Mouse (Mus musculus) midbrain, embryonic 11.5 days (tissue): ENCODE results near the gene Map4. TPM values are rescaled to one million over a fixed set of nuclear protein-coding genes. Genes with fewer than 3 reads are reported as not detected.
A peak's percentile ranks its signal among the peaks of the same experiment; 100 is the strongest.

Source experiments
- ATAC-seq: fragments of 200-750 bp; cut with Nextera tagmentation; 2 replicates; pipeline ENCODE4 v1.8.0; 2017; ENCODE audit warnings: moderate TSS enrichment, moderate library complexity; ENCODE audit not compliant: low FRiP score
- DNase-seq: peaks from one replicate; pipeline ENCODE4 v3.0.0; 2015; ENCODE audit warnings: low spot score; ENCODE audit errors: missing footprints
- H3K27ac ChIP-seq: fragments of 300-500 bp; sonication (generic); 2 replicates; pipeline ENCODE4 v1.5.1; 2014; ENCODE audit warnings: low read depth, low read length
- H3K27me3 ChIP-seq: fragments of 300-500 bp; sonication (generic); 2 replicates; pipeline ENCODE4 v1.6.1; 2014; ENCODE audit warnings: mild to moderate bottlenecking, low read length, moderate library complexity, mixed read lengths; ENCODE audit not compliant: control insufficient read depth, insufficient read depth
- H3K36me3 ChIP-seq: fragments of 300-500 bp; sonication (generic); 2 replicates; pipeline ENCODE4 v1.6.1; 2014; ENCODE audit warnings: mild to moderate bottlenecking, low read length, moderate library complexity, mixed read lengths; ENCODE audit not compliant: control insufficient read depth, insufficient read depth
- H3K4me1 ChIP-seq: fragments of 300-500 bp; sonication (generic); 2 replicates; pipeline ENCODE4 v1.6.1; 2014; ENCODE audit warnings: low read length; ENCODE audit not compliant: control insufficient read depth, insufficient read depth
- H3K4me2 ChIP-seq: fragments of 300-500 bp; sonication (generic); 2 replicates; pipeline ENCODE4 v1.6.1; 2014; ENCODE audit warnings: mild to moderate bottlenecking, moderate library complexity
- H3K4me3 ChIP-seq: fragments of 300-500 bp; sonication (generic); 2 replicates; pipeline ENCODE4 v1.5.1; 2014; ENCODE audit warnings: low read depth, low read length
- H3K9ac ChIP-seq: fragments of 300-500 bp; sonication (generic); 2 replicates; pipeline ENCODE4 v1.6.1; 2014; ENCODE audit warnings: low read length
- H3K9me3 ChIP-seq: fragments of 300-500 bp; sonication (generic); 2 replicates; pipeline ENCODE4 v1.6.1; 2016; ENCODE audit warnings: low read length; ENCODE audit not compliant: control insufficient read depth
- WGBS: fragments of 180-500 bp; shearing (Covaris S2); extraction: QIAGEN DNeasy Blood & Tissue Kit; methylation state at CpG from one replicate; pipeline ENCODE4 v1.1.7; 2014; 5-methylcytosine and 5-hydroxymethylcytosine counted together
- microRNA-seq: library from miRNA; unstranded; fragments of <30 nt; microRNA quantifications from one replicate; pipeline ENCODE4, GENCODE M21; 2017
- polyA plus RNA-seq: library from polyadenylated mRNA; unstranded; fragments of >200 nt; fragmentation: Nextera tagmentation; extraction: Ambion mirVana; gene quantifications from 2 replicates; pipeline ENCODE4 v1.2.1, GENCODE M21; 2014

The Map4 gene
- polyA plus RNA-seq, 1 experiment from 2014 or later = 81.4 TPM

GRCm38 (mm10) chr9:110132201-110132605, 200.9 kb downstream of the Map4 start:
- peaks cover 6% of the 10 kb centered on the region for H3K4me1 ChIP-seq
- H3K9ac ChIP-seq = peak overlapping the region; percentile 97
- peak overlapping the region; percentile 77 for H3K27ac ChIP-seq
- no peaks in the 10 kb centered on the region for H3K27me3 ChIP-seq
- peak overlapping the region; percentile 72 for H3K4me2 ChIP-seq
- 0% methylated on average over 35 of the region's 38 CpGs for WGBS
- H3K36me3 ChIP-seq = no peaks in the 10 kb centered on the region
- DNase-seq (peak; percentile 95), ATAC-seq (peak; percentile 71)
- H3K4me3 ChIP-seq = peak overlapping the region; percentile 89
- H3K9me3 ChIP-seq = no peaks in the 10 kb centered on the region

- WGBS = 69% methylated on average over 6 of the region's 6 CpGs
- Histone ChIP-seq H3K27me3 (no peaks in the 10 kb centered on the region), H3K4me2 (peak overlapping the region; percentile 72), H3K36me3 (no peaks in the 10 kb centered on the region), H3K9me3 (no peaks in the 10 kb centered on the region), H3K4me3 (peak overlapping the region; percentile 89), H3K9ac (no peak overlapping the region), H3K27ac (no peak overlapping the region), H3K4me1 (peaks cover 6% of the 10 kb centered on the region)
- DNase-seq = no peak
- no peak for ATAC-seq
These were observed 201.7 kb downstream of the Map4 start for GRCm38 (mm10) chr9:110132921-110133320.

Small RNA genes lying within 50 kb of the gene (microRNA-seq; reads per million reads assigned to microRNA genes)
- gene Mir7089 = 6.4 reads per million, percentile 25 among the genes with 10 or more reads in this experiment

Other genes starting within 250 kb of the Map4 start
- gene Fbxw18, start 228.8 kb upstream of the Map4 start, polyA plus RNA-seq = not detected in 2 replicates
- gene Fbxw26, start 185.4 kb upstream of the Map4 start, polyA plus RNA-seq = 0.07 TPM in 1 of 2 replicates, not detected in the other
- not detected in 2 replicates for gene Fbxw27, start 140.8 kb upstream of the Map4 start, polyA plus RNA-seq
- not detected in 2 replicates for gene Spink8, start 119.2 kb upstream of the Map4 start, polyA plus RNA-seq
- gene Nme6, start 98.7 kb upstream of the Map4 start, polyA plus RNA-seq = 96.6 and 98.4 TPM in 2 replicates
- 0.25 and 0.30 TPM in 2 replicates for gene Camp, start 81.8 kb upstream of the Map4 start, polyA plus RNA-seq
- 33.6 and 36.9 TPM in 2 replicates for gene Cdc25a, start 55.9 kb upstream of the Map4 start, polyA plus RNA-seq
- gene Smarcc1, start 186.2 kb downstream of the Map4 start, polyA plus RNA-seq = 146 and 160 TPM in 2 replicates
- 161 and 164 TPM in 2 replicates for gene Dhx30, start 186.4 kb downstream of the Map4 start, polyA plus RNA-seq